Mouse (Mus musculus): Measurements from ENCODE around the gene Slc39a5. TPM values are rescaled to one million over a fixed set of nuclear protein-coding genes. Genes with fewer than 3 reads are reported as not detected.

Gene Slc39a5
- polyA plus RNA-seq, 1 experiment from 2014 or later = 30.5 TPM

DNA sequence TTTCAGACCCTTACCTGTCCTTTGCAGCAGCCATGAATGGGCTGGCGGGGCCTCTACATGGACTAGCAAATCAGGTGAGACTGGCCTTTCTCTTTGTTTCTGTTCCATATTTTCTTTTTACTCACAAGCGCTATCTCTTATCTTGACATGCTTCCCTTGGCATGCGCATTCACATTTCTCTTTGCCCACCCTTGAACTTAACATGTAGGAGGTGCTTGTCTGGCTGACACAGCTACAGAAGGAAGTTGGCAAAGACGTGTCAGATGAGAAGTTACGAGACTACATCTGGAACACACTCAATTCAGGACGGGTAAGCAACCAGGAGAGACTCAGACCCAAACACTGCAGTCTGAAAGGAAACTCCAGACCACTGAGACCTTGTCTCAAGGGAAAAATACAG is 41.8 kb downstream of the Slc39a5 start:
- Histone ChIP-seq H3K4me3 (replicated peaks) (no peak overlapping the region), H3K27ac (no peak overlapping the region), H3K4me1 (replicated peaks) (no peaks in the 10 kb centered on the region), H3K9ac (no peak overlapping the region), H3K4me2 (no peak overlapping the region), H3K9me3 (replicated peaks) (no peaks in the 10 kb centered on the region), H3K36me3 (peaks cover 98% of the 10 kb centered on the region), H3K27me3 (no peaks in the 10 kb centered on the region)
- 80% methylated on average over 6 of the region's 6 CpGs for WGBS (ENCODE audit: insufficient replicate concordance)
- ATAC-seq (ENCODE audit: low read depth) (no peak), DNase-seq (no peak)

- Histone ChIP-seq H3K27me3 (no peaks in the 10 kb centered on the region), H3K4me2 (no peak overlapping the region), H3K9me3 (replicated peaks) (no peaks in the 10 kb centered on the region), H3K36me3 (peaks cover 99% of the 10 kb centered on the region), H3K27ac (no peak overlapping the region), H3K4me1 (replicated peaks) (no peaks in the 10 kb centered on the region), H3K9ac (no peak overlapping the region), H3K4me3 (replicated peaks) (no peak overlapping the region)
- ATAC-seq (ENCODE audit: low read depth) = no peak
- WGBS (ENCODE audit: insufficient replicate concordance) = 46% methylated on average over 2 of the region's 2 CpGs
- DNase-seq = no peak
Measured at GRCm38 (mm10) chr10:128358796-128359195, 42.2 kb downstream of the Slc39a5 start.

DNA sequence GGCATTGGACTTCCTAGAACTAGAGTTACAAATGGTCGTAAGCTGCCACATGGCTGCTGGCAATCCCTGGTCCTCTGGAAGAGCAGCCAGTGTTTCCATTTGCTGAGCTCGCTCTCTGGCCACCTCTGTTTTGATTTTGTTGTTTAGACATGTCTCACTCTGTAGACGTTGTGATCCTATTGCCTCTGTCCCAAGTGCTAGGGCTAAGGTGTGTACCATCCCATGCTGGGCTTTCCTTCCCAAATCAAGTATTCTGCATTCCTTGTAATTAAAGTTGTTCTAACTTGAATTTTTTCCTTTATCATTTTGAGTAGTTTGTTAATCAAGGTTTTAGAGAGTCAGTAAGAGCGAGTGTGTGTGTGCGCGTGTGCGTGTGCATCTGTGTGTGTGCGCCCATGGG is 53.5 kb downstream of the Slc39a5 start:
- H3K36me3 ChIP-seq = peaks cover 51% of the 10 kb centered on the region
- 87% methylated on average over 8 of the region's 8 CpGs for WGBS (ENCODE audit: insufficient replicate concordance)
- DNase-seq = no peak

More for the DNA sequence above, 53.5 kb downstream of the Slc39a5 start:
- no peak overlapping the region for H3K4me3 ChIP-seq (replicated peaks)
- H3K4me2 ChIP-seq = no peak overlapping the region
- H3K9me3 ChIP-seq (replicated peaks) = no peaks in the 10 kb centered on the region
- peaks cover 43% of the 10 kb centered on the region for H3K4me1 ChIP-seq (replicated peaks)
- H3K9ac ChIP-seq = no peak overlapping the region
- ATAC-seq (ENCODE audit: low read depth) = no peak
- H3K27me3 ChIP-seq = no peaks in the 10 kb centered on the region
- no peak overlapping the region for H3K27ac ChIP-seq

Small RNA genes lying within 50 kb of the gene (microRNA-seq; reads per million reads assigned to microRNA genes)
- not detected for gene Gm25361
- not detected for gene Gm26308
- gene Mir6914 = 1.5 reads per million
- not detected for gene Mir6915

Other genes starting within 250 kb of the Slc39a5 start
- gene Rbms2, start 220.9 kb downstream of the Slc39a5 start, polyA plus RNA-seq (2015; fragmentation: Nextera tagmentation; extraction: Ambion mirVana) = 7.0 and 8.8 TPM in 2 replicates
- gene Gls2, start 206.8 kb downstream of the Slc39a5 start, polyA plus RNA-seq (2015; fragmentation: Nextera tagmentation; extraction: Ambion mirVana) = 1.9 and 2.2 TPM in 2 replicates
- 24.1 and 24.7 TPM in 2 replicates for gene Spryd4, start 189.4 kb downstream of the Slc39a5 start, polyA plus RNA-seq (2015; fragmentation: Nextera tagmentation; extraction: Ambion mirVana)
- 0.09 TPM in 1 of 2 replicates, not detected in the other for gene Mip, start 175.4 kb downstream of the Slc39a5 start, polyA plus RNA-seq (2015; fragmentation: Nextera tagmentation; extraction: Ambion mirVana)
- 34.8 and 37.4 TPM in 2 replicates for gene Timeless, start 169.2 kb downstream of the Slc39a5 start, polyA plus RNA-seq (2015; fragmentation: Nextera tagmentation; extraction: Ambion mirVana)
- gene Apon, start 147.1 kb downstream of the Slc39a5 start, polyA plus RNA-seq (2015; fragmentation: Nextera tagmentation; extraction: Ambion mirVana) = 0.31 and 0.49 TPM in 2 replicates
- 46.0 and 46.6 TPM in 2 replicates for gene Apof, start 132.6 kb downstream of the Slc39a5 start, polyA plus RNA-seq (2015; fragmentation: Nextera tagmentation; extraction: Ambion mirVana)
- 5.7 and 6.3 TPM in 2 replicates for gene Stat2, start 130.7 kb downstream of the Slc39a5 start, polyA plus RNA-seq (2015; fragmentation: Nextera tagmentation; extraction: Ambion mirVana)
- 0.10 TPM in 1 of 2 replicates, not detected in the other for gene Il23a, start 102.5 kb downstream of the Slc39a5 start, polyA plus RNA-seq (2015; fragmentation: Nextera tagmentation; extraction: Ambion mirVana)
- 11.8 and 14.4 TPM in 2 replicates for gene Pan2, start 97.9 kb downstream of the Slc39a5 start, polyA plus RNA-seq (2015; fragmentation: Nextera tagmentation; extraction: Ambion mirVana)
- 99.7 and 105 TPM in 2 replicates for gene Cnpy2, start 78.8 kb downstream of the Slc39a5 start, polyA plus RNA-seq (2015; fragmentation: Nextera tagmentation; extraction: Ambion mirVana)
- gene Cs, start 63.5 kb downstream of the Slc39a5 start, polyA plus RNA-seq (2015; fragmentation: Nextera tagmentation; extraction: Ambion mirVana) = 149 and 170 TPM in 2 replicates
- 4.6 and 4.8 TPM in 2 replicates for gene Coq10a, start 32.2 kb downstream of the Slc39a5 start, polyA plus RNA-seq (2015; fragmentation: Nextera tagmentation; extraction: Ambion mirVana)
- gene Ankrd52, start 24.1 kb downstream of the Slc39a5 start, polyA plus RNA-seq (2015; fragmentation: Nextera tagmentation; extraction: Ambion mirVana) = 5.0 and 5.1 TPM in 2 replicates
- gene Nabp2, start 10.3 kb upstream of the Slc39a5 start, polyA plus RNA-seq (2015; fragmentation: Nextera tagmentation; extraction: Ambion mirVana) = 57.3 and 64.4 TPM in 2 replicates
- 9.0 and 10.7 TPM in 2 replicates for gene Rnf41, start 10.4 kb upstream of the Slc39a5 start, polyA plus RNA-seq (2015; fragmentation: Nextera tagmentation; extraction: Ambion mirVana)
- 18.5 and 30.1 TPM in 2 replicates for gene Smarcc2, start 58.0 kb upstream of the Slc39a5 start, polyA plus RNA-seq (2015; fragmentation: Nextera tagmentation; extraction: Ambion mirVana)
- gene Myl6, start 92.9 kb upstream of the Slc39a5 start, polyA plus RNA-seq (2015; fragmentation: Nextera tagmentation; extraction: Ambion mirVana) = 498 and 524 TPM in 2 replicates
- gene Myl6b, start 97.5 kb upstream of the Slc39a5 start, polyA plus RNA-seq (2015; fragmentation: Nextera tagmentation; extraction: Ambion mirVana) = 1.2 and 1.3 TPM in 2 replicates
- 9.9 and 10.6 TPM in 2 replicates for gene Esyt1, start 124.6 kb upstream of the Slc39a5 start, polyA plus RNA-seq (2015; fragmentation: Nextera tagmentation; extraction: Ambion mirVana)
- 6.2 and 7.1 TPM in 2 replicates for gene Zc3h10, start 146.5 kb upstream of the Slc39a5 start, polyA plus RNA-seq (2015; fragmentation: Nextera tagmentation; extraction: Ambion mirVana)
- 2,776 and 3,150 TPM in 2 replicates for gene Rpl41, start 148.1 kb upstream of the Slc39a5 start, polyA plus RNA-seq (2015; fragmentation: Nextera tagmentation; extraction: Ambion mirVana)
- 207 and 228 TPM in 2 replicates for gene Pa2g4, start 164.8 kb upstream of the Slc39a5 start, polyA plus RNA-seq (2015; fragmentation: Nextera tagmentation; extraction: Ambion mirVana)
- gene Erbb3, start 188.4 kb upstream of the Slc39a5 start, polyA plus RNA-seq (2015; fragmentation: Nextera tagmentation; extraction: Ambion mirVana) = 1.2 and 1.9 TPM in 2 replicates
- 486 and 551 TPM in 2 replicates for gene Rps26, start 225.5 kb upstream of the Slc39a5 start, polyA plus RNA-seq (2015; fragmentation: Nextera tagmentation; extraction: Ambion mirVana)
- gene Ikzf4, start 244.8 kb upstream of the Slc39a5 start, polyA plus RNA-seq (2015; fragmentation: Nextera tagmentation; extraction: Ambion mirVana) = 0.12 and 0.21 TPM in 2 replicates